Mouse (Mus musculus): ENCODE results near the gene Amigo2. TPM values are rescaled to one million over a fixed set of nuclear protein-coding genes. Genes with fewer than 3 reads are reported as not detected.

Gene Amigo2
- polyA plus RNA-seq, 1 experiment, result 0.19 TPM

DNA sequence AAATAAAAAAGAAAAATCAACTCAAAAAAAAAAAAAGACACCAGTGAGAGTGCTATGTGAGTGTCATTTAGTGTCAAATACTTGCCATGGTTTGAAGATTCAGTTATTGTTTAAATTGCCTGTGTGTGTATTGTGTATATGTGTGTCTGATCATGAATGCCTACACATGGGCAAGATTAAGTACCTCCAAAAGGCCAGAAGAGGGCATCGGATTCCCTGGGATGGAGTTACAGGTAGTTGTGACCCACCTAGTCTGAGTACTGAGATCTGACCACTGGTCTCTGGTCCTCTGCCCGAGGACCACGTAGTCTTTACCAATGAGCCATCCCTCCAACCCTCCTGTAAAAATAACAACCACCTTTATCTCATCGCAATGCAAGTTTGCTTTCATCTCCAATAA is 7.3 kb upstream of the Amigo2 start:
- no peaks in the 10 kb centered on the region for H3K27me3 ChIP-seq (ENCODE audit: control insufficient read depth, insufficient read depth, insufficient read length)
- TF ChIP-seq MYOD1 (IDR thresholded peaks at IDR 0.05; ENCODE audit: control insufficient read depth in 1 of 3, insufficient read length in 2 of 3, low read depth in 2 of 3) (no peak), POLR2A (IDR thresholded peaks at IDR 0.05; ENCODE audit: insufficient read length, low read depth) (no peak), MAX (IDR thresholded peaks at IDR 0.05; ENCODE audit: low read depth) (no peak), CEBPB (IDR thresholded peaks at IDR 0.05; ENCODE audit: insufficient read depth, poor library complexity, severe bottlenecking) (no peak), USF1 (IDR thresholded peaks at IDR 0.05; ENCODE audit: low read depth) (no peak), E2F4 (IDR thresholded peaks at IDR 0.05; ENCODE audit: insufficient read depth) (no peak), REST (IDR thresholded peaks at IDR 0.05; ENCODE audit: insufficient read depth, insufficient read length) (no peak), TCF3 (IDR thresholded peaks at IDR 0.05; ENCODE audit: insufficient read length, low read depth) (no peak), POLR2AphosphoS2 (IDR thresholded peaks at IDR 0.05; ENCODE audit: insufficient read length, low read depth) (no peak), SRF (IDR thresholded peaks at IDR 0.05; ENCODE audit: control insufficient read depth, insufficient read length, low read depth) (no peak), MYOG (IDR thresholded peaks at IDR 0.05; ENCODE audit: control insufficient read depth in 1 of 3, insufficient read depth in 1 of 3, insufficient read length in 2 of 3, low read depth in 2 of 3) (no peak), TCF12 (IDR thresholded peaks at IDR 0.05; ENCODE audit: insufficient read depth, poor library complexity, severe bottlenecking) (no peak)
- no peak overlapping the region for H3ac ChIP-seq (ENCODE audit: control insufficient read depth, insufficient read length)
- no peak overlapping the region for H3K4me3 ChIP-seq
- no peaks in the 10 kb centered on the region for H3K79me2 ChIP-seq (ENCODE audit: control insufficient read depth, insufficient read depth)
- H3K36me3 ChIP-seq (ENCODE audit: control insufficient read depth, insufficient read depth), result no peaks in the 10 kb centered on the region
- H3K4me2 ChIP-seq (ENCODE audit: low read depth), result no peak overlapping the region

DNA sequence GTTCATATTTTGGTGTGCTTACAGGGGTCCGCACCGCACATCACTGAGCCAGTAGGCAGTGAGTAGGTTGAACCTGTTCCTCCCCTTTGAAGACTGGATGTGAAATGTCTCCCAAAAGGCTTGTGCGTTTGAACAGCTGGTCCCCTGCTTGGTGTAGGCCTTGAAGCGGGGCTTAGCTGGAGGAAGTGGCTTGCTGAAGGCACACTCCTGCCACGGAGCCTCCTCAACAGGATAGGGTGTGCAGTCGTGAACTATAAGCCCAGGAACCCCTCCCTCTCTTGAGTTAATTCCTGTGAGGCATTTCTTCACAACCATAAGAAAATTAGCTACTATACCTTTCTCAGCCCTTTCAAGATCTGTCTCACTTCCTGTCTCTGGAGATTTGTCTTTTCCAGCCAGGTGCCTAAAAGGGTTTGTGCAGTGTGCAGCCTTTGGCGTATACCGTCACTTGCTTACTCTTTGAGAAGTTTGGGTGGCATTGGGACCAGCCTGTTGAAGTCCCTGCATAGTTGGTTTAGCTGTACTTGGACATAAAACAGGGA is 5.5 kb upstream of the Amigo2 start:
- H3K4me2 ChIP-seq (ENCODE audit: low read depth), result no peak overlapping the region
- no peaks in the 10 kb centered on the region for H3K36me3 ChIP-seq (ENCODE audit: control insufficient read depth, insufficient read depth)
- no peak for TF ChIP-seq SRF (IDR thresholded peaks at IDR 0.05; ENCODE audit: control insufficient read depth, insufficient read length, low read depth)
- no peak for TF ChIP-seq USF1 (IDR thresholded peaks at IDR 0.05; ENCODE audit: low read depth)
- TF ChIP-seq POLR2A (IDR thresholded peaks at IDR 0.05; ENCODE audit: insufficient read length, low read depth), result no peak
- TF ChIP-seq E2F4 (IDR thresholded peaks at IDR 0.05; ENCODE audit: insufficient read depth), result no peak
- no peak for TF ChIP-seq MYOG (IDR thresholded peaks at IDR 0.05; ENCODE audit: control insufficient read depth in 1 of 3, insufficient read depth in 1 of 3, insufficient read length in 2 of 3, low read depth in 2 of 3)
- no peak for TF ChIP-seq MYOD1 (IDR thresholded peaks at IDR 0.05; ENCODE audit: control insufficient read depth in 1 of 3, insufficient read length in 2 of 3, low read depth in 2 of 3)
- no peaks in the 10 kb centered on the region for H3K27me3 ChIP-seq (ENCODE audit: control insufficient read depth, insufficient read depth, insufficient read length)
- no peak overlapping the region for H3ac ChIP-seq (ENCODE audit: control insufficient read depth, insufficient read length)
- no peaks in the 10 kb centered on the region for H3K79me2 ChIP-seq (ENCODE audit: control insufficient read depth, insufficient read depth)
- no peak overlapping the region for H3K4me3 ChIP-seq

- no peak overlapping the region for H3ac ChIP-seq (ENCODE audit: control insufficient read depth, insufficient read length)
- no peak overlapping the region for H3K4me3 ChIP-seq
- peaks cover 8% of the 10 kb centered on the region for H3K27me3 ChIP-seq (ENCODE audit: control insufficient read depth, insufficient read depth, insufficient read length)
- TF ChIP-seq POLR2A (IDR thresholded peaks at IDR 0.05; ENCODE audit: insufficient read length, low read depth), result no peak
- TF ChIP-seq TCF12 (IDR thresholded peaks at IDR 0.05; ENCODE audit: insufficient read depth, poor library complexity, severe bottlenecking), result no peak
- no peak for TF ChIP-seq MAX (IDR thresholded peaks at IDR 0.05; ENCODE audit: low read depth)
- no peak for TF ChIP-seq POLR2AphosphoS2 (IDR thresholded peaks at IDR 0.05; ENCODE audit: insufficient read length, low read depth)
- TF ChIP-seq CEBPB (IDR thresholded peaks at IDR 0.05; ENCODE audit: insufficient read depth, poor library complexity, severe bottlenecking), result no peak
- TF ChIP-seq MYOD1 (IDR thresholded peaks at IDR 0.05; ENCODE audit: control insufficient read depth in 1 of 3, insufficient read length in 2 of 3, low read depth in 2 of 3), result no peak
- no peak for TF ChIP-seq TCF3 (IDR thresholded peaks at IDR 0.05; ENCODE audit: insufficient read length, low read depth)
- no peak for TF ChIP-seq MYOG (IDR thresholded peaks at IDR 0.05; ENCODE audit: control insufficient read depth in 1 of 3, insufficient read depth in 1 of 3, insufficient read length in 2 of 3, low read depth in 2 of 3)
- no peak for TF ChIP-seq USF1 (IDR thresholded peaks at IDR 0.05; ENCODE audit: low read depth)
- TF ChIP-seq REST (IDR thresholded peaks at IDR 0.05; ENCODE audit: insufficient read depth, insufficient read length), result no peak
- no peak for TF ChIP-seq SRF (IDR thresholded peaks at IDR 0.05; ENCODE audit: control insufficient read depth, insufficient read length, low read depth)
- TF ChIP-seq E2F4 (IDR thresholded peaks at IDR 0.05; ENCODE audit: insufficient read depth), result no peak
- H3K4me2 ChIP-seq (ENCODE audit: low read depth), result no peak overlapping the region
- no peaks in the 10 kb centered on the region for H3K36me3 ChIP-seq (ENCODE audit: control insufficient read depth, insufficient read depth)
- H3K79me2 ChIP-seq (ENCODE audit: control insufficient read depth, insufficient read depth), result no peaks in the 10 kb centered on the region
Measured at GRCm38 (mm10) chr15:97249322-97249721, 2.2 kb upstream of the Amigo2 start.

DNA sequence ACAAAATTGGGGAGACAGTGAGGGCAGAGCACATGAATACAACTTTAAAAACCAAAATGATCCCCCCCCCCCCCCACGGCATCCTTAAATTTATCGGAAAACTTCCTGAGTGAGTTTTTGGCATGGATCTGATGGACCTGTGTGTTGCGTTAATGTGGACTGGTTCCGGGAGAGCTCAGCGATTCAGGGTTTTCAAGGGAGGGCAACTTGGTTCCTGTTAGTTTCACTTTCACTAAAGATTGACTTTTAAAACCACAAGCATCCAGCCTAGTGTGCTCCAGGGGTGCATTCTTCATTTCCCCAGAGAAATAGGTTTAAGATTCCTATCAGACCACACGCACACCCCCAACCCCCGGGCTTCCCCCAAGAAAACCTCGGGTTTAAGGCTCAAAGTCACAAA is 1.2 kb upstream of the Amigo2 start:
- TF ChIP-seq TCF3 (IDR thresholded peaks at IDR 0.05; ENCODE audit: insufficient read length, low read depth) (no peak), SRF (IDR thresholded peaks at IDR 0.05; ENCODE audit: control insufficient read depth, insufficient read length, low read depth) (no peak), REST (IDR thresholded peaks at IDR 0.05; ENCODE audit: insufficient read depth, insufficient read length) (no peak), E2F4 (IDR thresholded peaks at IDR 0.05; ENCODE audit: insufficient read depth) (no peak), USF1 (IDR thresholded peaks at IDR 0.05; ENCODE audit: low read depth) (no peak), MYOG (IDR thresholded peaks at IDR 0.05; ENCODE audit: control insufficient read depth in 1 of 3, insufficient read depth in 1 of 3, insufficient read length in 2 of 3, low read depth in 2 of 3) (no peak), MYOD1 (IDR thresholded peaks at IDR 0.05; ENCODE audit: control insufficient read depth in 1 of 3, insufficient read length in 2 of 3, low read depth in 2 of 3) (no peak), POLR2AphosphoS2 (IDR thresholded peaks at IDR 0.05; ENCODE audit: insufficient read length, low read depth) (no peak), TCF12 (IDR thresholded peaks at IDR 0.05; ENCODE audit: insufficient read depth, poor library complexity, severe bottlenecking) (no peak), CEBPB (IDR thresholded peaks at IDR 0.05; ENCODE audit: insufficient read depth, poor library complexity, severe bottlenecking) (no peak), POLR2A (IDR thresholded peaks at IDR 0.05; ENCODE audit: insufficient read length, low read depth) (no peak), MAX (IDR thresholded peaks at IDR 0.05; ENCODE audit: low read depth) (no peak)
- H3K36me3 ChIP-seq (ENCODE audit: control insufficient read depth, insufficient read depth), result no peaks in the 10 kb centered on the region

More for the DNA sequence above, 1.2 kb upstream of the Amigo2 start:
- H3ac ChIP-seq (ENCODE audit: control insufficient read depth, insufficient read length), result no peak overlapping the region
- peak overlapping the region; percentile 23 for H3K4me3 ChIP-seq
- H3K4me2 ChIP-seq (ENCODE audit: low read depth), result peak overlapping the region; percentile 93
- peaks cover 8% of the 10 kb centered on the region for H3K27me3 ChIP-seq (ENCODE audit: control insufficient read depth, insufficient read depth, insufficient read length)
- no peaks in the 10 kb centered on the region for H3K79me2 ChIP-seq (ENCODE audit: control insufficient read depth, insufficient read depth)

Data from myocyte (in vitro differentiated cells).